Mouse (Mus musculus) E14TG2a.4 (cell line): ENCODE data around the gene Agpat3.

Source experiments
- CTCF ChIP-seq: conservative IDR thresholded peaks from 2 replicates; pipeline ENCODE4 v1.5.1; 2014; ENCODE audit warnings: low read length
- POU5F1 ChIP-seq: IDR thresholded peaks from 2 replicates; pipeline ENCODE4 v1.6.1; 2014; ENCODE audit warnings: low read length, borderline replicate concordance

- TF ChIP-seq CTCF (no peak), POU5F1 (no peak)
Measured at GRCm38 (mm10) chr10:78345466-78345865, 6.8 kb downstream of the Agpat3 start.
